Mouse (Mus musculus) brain, embryonic 14.5 days (tissue): ENCODE results near the gene Vapa.

ENCODE experiments used
- CTCF ChIP-seq: fragments of 200-500 bp; IDR thresholded peaks from 2 replicates; pipeline ENCODE4 v1.5.1; 2012; ENCODE audit warnings: inconsistent platforms, mild to moderate bottlenecking, moderate library complexity, borderline replicate concordance; ENCODE audit not compliant: insufficient read depth, insufficient read length; ENCODE audit errors: extremely low read depth
- POLR2A ChIP-seq: fragments of 200-500 bp; IDR thresholded peaks from 2 replicates; pipeline ENCODE4 v1.6.1; 2012; ENCODE audit warnings: mild to moderate bottlenecking, inconsistent platforms, borderline replicate concordance; ENCODE audit not compliant: poor library complexity, insufficient read depth, insufficient read length, severe bottlenecking; ENCODE audit errors: extremely low read depth

DNA sequence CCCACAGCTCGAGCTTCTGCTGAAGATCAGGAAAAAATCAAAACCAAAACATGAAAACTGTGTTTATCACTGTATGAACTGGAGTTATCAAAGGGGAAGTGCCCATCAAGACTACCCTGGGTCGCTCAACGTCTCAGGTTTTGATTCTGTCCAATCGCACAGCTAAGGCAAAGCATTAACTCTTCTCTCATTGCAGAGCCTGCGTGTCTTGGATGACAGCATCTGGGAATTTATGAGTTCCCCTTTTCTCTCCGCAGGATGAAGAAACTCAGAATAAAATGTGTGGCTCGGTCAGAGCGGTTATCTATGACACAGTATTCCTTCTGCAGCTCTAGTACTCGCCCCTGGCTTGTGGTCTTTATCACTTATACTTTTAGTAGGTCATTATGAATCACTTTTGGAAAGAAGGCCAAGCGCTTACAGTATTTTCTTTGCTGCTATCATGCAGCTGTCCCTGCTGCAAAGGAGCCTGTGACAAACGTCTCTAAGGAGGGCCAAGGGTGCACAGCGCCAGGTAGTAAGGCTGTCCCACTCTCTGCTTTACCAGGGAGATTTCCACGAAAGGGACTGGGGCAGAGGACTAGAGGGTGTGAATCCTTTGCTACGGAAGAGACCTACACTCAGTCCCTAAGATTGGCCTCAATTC lies 22.5 kb upstream of the Vapa start:
- no peak for TF ChIP-seq CTCF
- no peak for TF ChIP-seq POLR2A
